Mouse (Mus musculus) spleen, adult 2 months (tissue): ENCODE data around the gene Rpp14.

Source experiments
- CTCF ChIP-seq: fragments of 200-500 bp; IDR thresholded peaks from 2 replicates; pipeline ENCODE4 v1.5.1; 2011; ENCODE audit warnings: mild to moderate bottlenecking, inconsistent platforms; ENCODE audit not compliant: insufficient read depth, insufficient read length, insufficient replicate concordance; ENCODE audit errors: extremely low read depth
- POLR2A ChIP-seq: fragments of 200-500 bp; IDR thresholded peaks from 2 replicates; pipeline ENCODE4 v1.6.1; 2011; ENCODE audit warnings: low read depth, low read length, inconsistent platforms

DNA sequence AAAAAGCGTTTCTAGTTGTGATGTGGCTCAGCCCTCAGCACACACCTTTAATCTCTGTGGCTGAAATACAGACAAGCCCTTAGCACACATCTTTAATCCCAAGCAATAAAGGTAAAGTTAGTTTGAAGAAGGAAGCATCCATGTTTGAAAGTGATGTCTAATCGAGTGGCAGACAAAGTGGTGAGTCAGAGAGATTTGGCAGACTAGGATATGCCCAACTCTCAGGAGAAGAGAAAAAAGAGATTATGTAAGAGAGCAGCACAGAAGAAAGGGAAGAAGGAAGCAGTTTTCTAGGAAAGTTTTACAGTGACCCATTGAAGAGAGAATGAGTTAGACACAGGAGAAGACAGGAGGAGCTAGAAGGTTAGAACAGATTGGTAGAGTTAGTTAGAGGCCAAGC lies 8.8 kb downstream of the Rpp14 start:
- TF ChIP-seq CTCF (no peak), POLR2A (no peak)
